Mouse (Mus musculus) right cerebral cortex, postnatal 10 days (tissue): ENCODE results near the gene Lgi1.

Experiments used
- DNase-seq, 2 experiments: peaks; one replicate each; pipeline ENCODE4 v3.0.0; 2021; ENCODE audit warnings: low spot score in 2 of 2

The Lgi1 gene

GRCm38 (mm10) chr19:38264505-38265500, at the start of gene Lgi1:
Lgi1 (plus strand) TSS chr19:38264536.
- DNase-seq, result peak; percentile 77 to 78

GRCm38 (mm10) chr19:38217696-38218095, 46.6 kb upstream of the Lgi1 start:
- DNase-seq, result no peak

GRCm38 (mm10) chr19:38223356-38223904, 40.9 kb upstream of the Lgi1 start:
- DNase-seq, result no peak

- peak; percentile 96 for DNase-seq
Measured at GRCm38 (mm10) chr19:38223905-38224684, 40.2 kb upstream of the Lgi1 start, which contains the start of gene Fra10ac1. Fra10ac1 (minus strand) TSS chr19:38224156.

GRCm38 (mm10) chr19:38224685-38225060, 39.7 kb upstream of the Lgi1 start:
- DNase-seq, result peak; percentile 69 to 78

- DNase-seq, result peak in 1 of 2 experiments; percentile 25
Measured at GRCm38 (mm10) chr19:38228699-38229098, 35.6 kb upstream of the Lgi1 start.

GRCm38 (mm10) chr19:38232087-38232486, 32.2 kb upstream of the Lgi1 start:
- DNase-seq, result no peak

- DNase-seq, result no peak
Measured at GRCm38 (mm10) chr19:38232516-38232915, 31.8 kb upstream of the Lgi1 start.

GRCm38 (mm10) chr19:38236526-38236925, 27.8 kb upstream of the Lgi1 start:
- DNase-seq, result peak in 1 of 2 experiments; percentile 15

GRCm38 (mm10) chr19:38237834-38238212, 26.5 kb upstream of the Lgi1 start:
- peak in 1 of 2 experiments; percentile 38 for DNase-seq

- DNase-seq, result peak; percentile 82 to 83
Measured at GRCm38 (mm10) chr19:38238213-38238951, 26.0 kb upstream of the Lgi1 start.

GRCm38 (mm10) chr19:38242314-38242852, 22.0 kb upstream of the Lgi1 start:
- DNase-seq, result no peak

- DNase-seq, result peak in 1 of 2 experiments; percentile 20
Measured at GRCm38 (mm10) chr19:38244748-38245147, 19.6 kb upstream of the Lgi1 start.

- peak in 1 of 2 experiments; percentile 47 for DNase-seq
Measured at GRCm38 (mm10) chr19:38245361-38246176, 18.8 kb upstream of the Lgi1 start.

GRCm38 (mm10) chr19:38246177-38246622, 18.1 kb upstream of the Lgi1 start:
- DNase-seq, result no peak

- DNase-seq, result peak in 1 of 2 experiments; percentile 43
Measured at GRCm38 (mm10) chr19:38249627-38250026, 14.7 kb upstream of the Lgi1 start.

- DNase-seq, result peak in 1 of 2 experiments; percentile 68
Measured at GRCm38 (mm10) chr19:38253796-38254195, 10.5 kb upstream of the Lgi1 start.

- DNase-seq, result peak; percentile 52 to 72
Measured at GRCm38 (mm10) chr19:38258651-38259065, 5.7 kb upstream of the Lgi1 start.

GRCm38 (mm10) chr19:38259436-38259835, 4.9 kb upstream of the Lgi1 start:
- peak in 1 of 2 experiments; percentile 52 for DNase-seq

- DNase-seq, result peak; percentile 73 to 77
Measured at GRCm38 (mm10) chr19:38260346-38260745, 4.0 kb upstream of the Lgi1 start.
